Mouse (Mus musculus): ENCODE results near the gene Galntl6.
"Not testable (repeated sequence)": the region's sequence is repeated elsewhere in the genome, so short reads cannot be mapped to it uniquely, and the experiment has no call there.

Galntl6 gene

GRCm38 (mm10) chr8:58604751-58605150, 307.7 kb downstream of the Galntl6 start:
- no peak for DNase-seq (ENCODE audit: low spot score)

- DNase-seq (ENCODE audit: low spot score) = no peak
Observed at GRCm38 (mm10) chr8:58597834-58598233, 314.6 kb downstream of the Galntl6 start.

- no peak for DNase-seq (ENCODE audit: low spot score)
Observed at GRCm38 (mm10) chr8:58575346-58575745, 337.1 kb downstream of the Galntl6 start.

GRCm38 (mm10) chr8:58568086-58568485, 344.4 kb downstream of the Galntl6 start:
- no peak for DNase-seq (ENCODE audit: low spot score)

GRCm38 (mm10) chr8:58566115-58566514, 346.3 kb downstream of the Galntl6 start:
- no peak for DNase-seq (ENCODE audit: low spot score)

GRCm38 (mm10) chr8:58535781-58536180, 376.7 kb downstream of the Galntl6 start:
- DNase-seq (ENCODE audit: low spot score) = no peak

- no peak for DNase-seq (ENCODE audit: low spot score)
Observed at GRCm38 (mm10) chr8:58534631-58535030, 377.8 kb downstream of the Galntl6 start.

GRCm38 (mm10) chr8:58523443-58523842, 389.0 kb downstream of the Galntl6 start:
- no peak for DNase-seq (ENCODE audit: low spot score)

GRCm38 (mm10) chr8:58521932-58522331, 390.5 kb downstream of the Galntl6 start:
- no peak for DNase-seq (ENCODE audit: low spot score)

- DNase-seq (ENCODE audit: low spot score) = no peak
Observed at GRCm38 (mm10) chr8:58510516-58510915, 401.9 kb downstream of the Galntl6 start.

GRCm38 (mm10) chr8:58509051-58509450, 403.4 kb downstream of the Galntl6 start:
- no peak for DNase-seq (ENCODE audit: low spot score)

- no peak for DNase-seq (ENCODE audit: low spot score)
Observed at GRCm38 (mm10) chr8:58487099-58487498, 425.3 kb downstream of the Galntl6 start.

GRCm38 (mm10) chr8:58463342-58463741, 449.1 kb downstream of the Galntl6 start:
- not testable (repeated sequence) for DNase-seq (ENCODE audit: low spot score)

GRCm38 (mm10) chr8:58442696-58443095, 469.7 kb downstream of the Galntl6 start:
- DNase-seq (ENCODE audit: low spot score) = no peak

GRCm38 (mm10) chr8:58418481-58418880, 494.0 kb downstream of the Galntl6 start:
- DNase-seq (ENCODE audit: low spot score) = no peak

- no peak for DNase-seq (ENCODE audit: low spot score)
Observed at GRCm38 (mm10) chr8:58417551-58417950, 494.9 kb downstream of the Galntl6 start.

GRCm38 (mm10) chr8:58396500-58396899, 515.9 kb downstream of the Galntl6 start:
- no peak for DNase-seq (ENCODE audit: low spot score)

GRCm38 (mm10) chr8:58395879-58396278, 516.6 kb downstream of the Galntl6 start:
- no peak for DNase-seq (ENCODE audit: low spot score)

GRCm38 (mm10) chr8:58372389-58372788, 540.1 kb downstream of the Galntl6 start:
- DNase-seq (ENCODE audit: low spot score) = no peak

GRCm38 (mm10) chr8:58371979-58372378, 540.5 kb downstream of the Galntl6 start:
- DNase-seq (ENCODE audit: low spot score) = no peak

GRCm38 (mm10) chr8:58331151-58331550, 581.3 kb downstream of the Galntl6 start:
- DNase-seq (ENCODE audit: low spot score) = no peak

GRCm38 (mm10) chr8:58313482-58313881, 599.0 kb downstream of the Galntl6 start:
- DNase-seq (ENCODE audit: low spot score) = no peak

GRCm38 (mm10) chr8:58291487-58291886, 621.0 kb downstream of the Galntl6 start:
- no peak for DNase-seq (ENCODE audit: low spot score)

GRCm38 (mm10) chr8:58290080-58290479, 622.4 kb downstream of the Galntl6 start:
- no peak for DNase-seq (ENCODE audit: low spot score)

- DNase-seq (ENCODE audit: low spot score) = no peak
Observed at GRCm38 (mm10) chr8:58265485-58265884, 647.0 kb downstream of the Galntl6 start.

Measured in ovary, postnatal 10 days (tissue).